15 mouse cellular contexts compared by ENCODE assay signal in the genomic region with DNA sequence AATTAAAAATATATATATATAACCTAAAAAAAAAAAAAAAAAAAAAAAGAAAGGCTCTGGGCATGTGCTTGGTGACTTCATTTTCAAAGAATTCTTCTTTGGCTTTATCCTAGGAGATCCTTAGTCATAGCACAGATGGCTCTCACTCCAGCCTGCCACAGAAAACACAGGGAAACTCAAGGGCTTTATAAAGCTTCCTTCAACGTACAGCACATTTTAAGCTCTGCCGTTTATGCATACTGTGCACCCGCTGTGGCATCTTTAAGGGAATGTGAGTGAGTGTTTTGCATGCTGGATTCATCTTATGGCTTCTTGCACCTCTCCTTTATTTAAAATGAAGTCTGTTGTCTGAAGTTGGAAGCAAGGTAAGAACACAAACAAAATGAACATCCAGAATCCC.
DNase-seq lines count a peak whose midpoint lies in the region; ATAC-seq and TF ChIP-seq lines count a peak whose summit lies in the region.
"Had no signal": no experiment of that assay in that cellular context is flagged by ENCODE, and none has a peak within 500 bp of the region (broad histone marks: within the 10 kb centered on the region; RNA-seq: fewer than 3 reads in every experiment).

No protein-coding gene starts in this region.

- DNase-seq in heart, adult 8-10 months (ENCODE audit: low spot score): peak; percentile 20
- no peak for DNase-seq in heart, adult 11 months
- no peak for DNase-seq in ES-E14 (ENCODE audit: low read depth, low spot score)
- peak; percentile 56 to 79 for DNase-seq in frontal cortex, adult 2 months (ENCODE audit: extremely low spot score in 1 of 2, low spot score in 1 of 2)
- peak; percentile 66 for DNase-seq in right cerebral cortex, adult 18-20 months
- DNase-seq: cerebellum, postnatal 25 days; gastrocnemius, postnatal 10 days had no signal

- H3K36me3 ChIP-seq in ES-E14 (ENCODE audit: control insufficient read depth, insufficient read depth, low read length, poor library complexity, severe bottlenecking): no peaks in the 10 kb centered on the region
- H3K36me3 ChIP-seq in liver, embryonic 12.5 days: no peaks in the 10 kb centered on the region
- H3K36me3 ChIP-seq: embryonic facial prominence, embryonic 15.5 days; hindbrain, embryonic 10.5 days; midbrain, embryonic 13.5 days; neural tube, embryonic 12.5 days had no signal

- no peak overlapping the region for H3K4me3 ChIP-seq in ES-E14 (ENCODE audit: insufficient read depth in 1 of 2, low read depth in 1 of 2, low read length in 2 of 2, poor library complexity in 1 of 2, severe bottlenecking in 1 of 2)
- H3K4me3 ChIP-seq in liver, embryonic 12.5 days: no peak overlapping the region
- H3K4me3 ChIP-seq: embryonic facial prominence, embryonic 15.5 days; hindbrain, embryonic 10.5 days; midbrain, embryonic 13.5 days; neural tube, embryonic 12.5 days had no signal

- ATAC-seq in liver, embryonic 12.5 days: no peak
- ATAC-seq in cerebellum, adult (ENCODE audit: insufficient number of reproducible peaks, low FRiP score, low TSS enrichment): no peak
- ATAC-seq in activated CD4-positive, CD25-positive, alpha-beta regulatory T cell, adult 4 months: no peak
- ATAC-seq: midbrain, embryonic 13.5 days had no signal

- H3K9ac ChIP-seq in ES-E14 (ENCODE audit: insufficient read depth, low read depth, low read length, poor library complexity, severe bottlenecking): no peak overlapping the region
- H3K9ac ChIP-seq in liver, embryonic 12.5 days: no peak overlapping the region
- H3K9ac ChIP-seq: embryonic facial prominence, embryonic 15.5 days; midbrain, embryonic 13.5 days; neural tube, embryonic 12.5 days had no signal

- H3K27me3 ChIP-seq in liver, embryonic 12.5 days (replicated peaks): no peaks in the 10 kb centered on the region
- H3K27me3 ChIP-seq: embryonic facial prominence, embryonic 15.5 days; midbrain, embryonic 13.5 days; neural tube, embryonic 12.5 days had no signal

- H3K4me1 ChIP-seq in ES-E14 (ENCODE audit: control insufficient read depth in 2 of 2, insufficient read depth in 2 of 2, low read length in 2 of 2, poor library complexity in 1 of 2): no peaks in the 10 kb centered on the region
- no peaks in the 10 kb centered on the region for H3K4me1 ChIP-seq in liver, embryonic 12.5 days
- H3K4me1 ChIP-seq: embryonic facial prominence, embryonic 15.5 days; hindbrain, embryonic 10.5 days; midbrain, embryonic 13.5 days; neural tube, embryonic 12.5 days had no signal

- no peaks in the 10 kb centered on the region for H3K9me3 ChIP-seq in ES-E14 (ENCODE audit: control insufficient read depth, insufficient read depth, low read depth, low read length)
- no peaks in the 10 kb centered on the region for H3K9me3 ChIP-seq in liver, embryonic 12.5 days (replicated peaks)
- H3K9me3 ChIP-seq: embryonic facial prominence, embryonic 15.5 days; hindbrain, embryonic 10.5 days; midbrain, embryonic 13.5 days; neural tube, embryonic 12.5 days had no signal

- H3K27ac ChIP-seq in ES-E14 (ENCODE audit: insufficient read depth, low read depth, low read length, poor library complexity, severe bottlenecking): no peak overlapping the region
- H3K27ac ChIP-seq in liver, embryonic 12.5 days: no peak overlapping the region
- H3K27ac ChIP-seq: embryonic facial prominence, embryonic 15.5 days; hindbrain, embryonic 10.5 days; midbrain, embryonic 13.5 days; neural tube, embryonic 12.5 days; stomach, postnatal 0 days had no signal

- in situ Hi-C loops in ES-E14 (cut with MboI; ENCODE audit: low sequenced_read_pairs in 2 of 2, unreplicated experiment in 2 of 2): no loop called here

- WGBS in liver, embryonic 12.5 days (ENCODE audit: insufficient replicate concordance): 71% methylated on average over 3 of the region's 3 CpGs

- no peak overlapping the region for H3K4me2 ChIP-seq in liver, embryonic 12.5 days
- H3K4me2 ChIP-seq: embryonic facial prominence, embryonic 15.5 days; midbrain, embryonic 13.5 days; neural tube, embryonic 12.5 days had no signal

TF ChIP-seq in ES-E14, 5 proteins besides CTCF, POLR2A, EP300 and RAD21:
- TF ChIP-seq ZNF384 (IDR thresholded peaks at IDR 0.05; ENCODE audit: low read depth, low read length) (0 out of 2 replicates have a peak, but pooled peaks have one; percentile 9), ZC3H11A (IDR thresholded peaks at IDR 0.05; ENCODE audit: borderline replicate concordance, low read depth, low read length) (no peak), HCFC1 (IDR thresholded peaks at IDR 0.05; ENCODE audit: borderline replicate concordance, insufficient read depth, low read length) (no peak), CHD2 (IDR thresholded peaks at IDR 0.05; ENCODE audit: low read depth, low read length) (no peak), MAFK (IDR thresholded peaks at IDR 0.05; ENCODE audit: insufficient read depth, low read depth, low read length) (no peak)

Comparison
In these comparisons a context has a peak if more than half of its experiments do, and no peak if none do; other contexts are left out.
1. DNase-seq: peak in heart, adult 8-10 months (single experiment), frontal cortex, adult 2 months (2 of 2) and right cerebral cortex, adult 18-20 months (single experiment); none in heart, adult 11 months (single experiment) and ES-E14 (single experiment).